Mouse (Mus musculus) erythroblast, embryonic 14.5 days (primary cell): ENCODE results near the gene Cc2d2b. TPM values are rescaled to one million over a fixed set of nuclear protein-coding genes. Genes with fewer than 3 reads are reported as not detected.

Experiments
- H3K27me3 ChIP-seq: 2 replicates; pipeline ENCODE4 v1.6.1; 2012; ENCODE audit warnings: inconsistent platforms; ENCODE audit not compliant: control insufficient read depth
- H3K36me3 ChIP-seq: 2 replicates; pipeline ENCODE4 v1.6.1; 2012; ENCODE audit warnings: mild to moderate bottlenecking, inconsistent platforms; ENCODE audit not compliant: control insufficient read depth
- H3K4me1 ChIP-seq: 2 replicates; pipeline ENCODE4 v1.6.1; 2012; ENCODE audit warnings: inconsistent platforms; ENCODE audit not compliant: control insufficient read depth
- H3K4me3 ChIP-seq: replicated peaks from 2 replicates; pipeline ENCODE3; 2012; ENCODE audit warnings: moderate library complexity, mild to moderate bottlenecking, inconsistent platforms
- H3K9me3 ChIP-seq: 2 replicates; pipeline ENCODE4 v1.6.1; 2012; ENCODE audit warnings: low read length, inconsistent platforms, mixed read lengths; ENCODE audit not compliant: control insufficient read depth
- GATA1 ChIP-seq: IDR thresholded peaks from 2 replicates; pipeline ENCODE4 v1.6.1; 2012; ENCODE audit warnings: low read length, inconsistent platforms, mixed read lengths
- TAL1 ChIP-seq: IDR thresholded peaks from 3 replicates; pipeline ENCODE4 v1.6.1; 2012; ENCODE audit warnings: low read length, inconsistent platforms, mixed read lengths
- polyA plus RNA-seq: library from polyadenylated mRNA; stranded (reverse); fragments of >175 nt; gene quantifications from 2 replicates; pipeline ENCODE4 v1.2.3, GENCODE M21; 2012

Gene Cc2d2b
- polyA plus RNA-seq, 1 experiment = not detected

DNA sequence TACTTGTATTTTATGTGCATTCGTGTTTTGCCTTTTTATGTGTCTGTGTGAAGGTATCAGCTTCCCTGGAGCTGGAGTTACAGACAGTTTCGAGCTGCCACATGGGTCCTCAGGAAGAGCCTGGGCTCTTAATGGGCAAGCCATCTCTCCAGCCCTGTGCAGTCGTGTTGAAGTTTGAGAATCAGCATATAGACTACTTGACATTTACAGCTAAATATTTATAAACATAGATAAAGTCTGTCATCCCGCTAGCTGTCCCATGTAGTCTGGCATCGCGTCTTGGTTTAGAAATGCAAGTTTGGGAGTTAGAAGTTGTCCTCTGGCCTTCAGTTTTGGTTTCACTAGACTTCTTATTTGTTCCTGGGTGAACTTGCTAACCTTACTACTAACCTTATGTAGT, 92.5 kb downstream of the Cc2d2b start:
- H3K4me1 ChIP-seq = no peaks in the 10 kb centered on the region
- no peaks in the 10 kb centered on the region for H3K27me3 ChIP-seq
- peaks cover 76% of the 10 kb centered on the region for H3K36me3 ChIP-seq

GRCm38 (mm10) chr19:40841593-40841992, 93.0 kb downstream of the Cc2d2b start:
- Histone ChIP-seq H3K9me3 (no peaks in the 10 kb centered on the region), H3K36me3 (peaks cover 77% of the 10 kb centered on the region), H3K4me3 (no peak overlapping the region), H3K27me3 (no peaks in the 10 kb centered on the region), H3K4me1 (no peaks in the 10 kb centered on the region)
- TF ChIP-seq TAL1 = no peak

More for the DNA sequence above, 92.5 kb downstream of the Cc2d2b start:
- H3K4me3 ChIP-seq = no peak overlapping the region
- no peaks in the 10 kb centered on the region for H3K9me3 ChIP-seq
- no peak for TF ChIP-seq GATA1
- TF ChIP-seq TAL1 = no peak

GRCm38 (mm10) chr19:40844731-40845130, 96.2 kb downstream of the Cc2d2b start:
- H3K4me1 ChIP-seq = no peaks in the 10 kb centered on the region
- no peak overlapping the region for H3K4me3 ChIP-seq
- no peaks in the 10 kb centered on the region for H3K27me3 ChIP-seq
- no peaks in the 10 kb centered on the region for H3K9me3 ChIP-seq
- peaks cover 71% of the 10 kb centered on the region for H3K36me3 ChIP-seq
- TF ChIP-seq GATA1 (no peak), TAL1 (no peak)

DNA sequence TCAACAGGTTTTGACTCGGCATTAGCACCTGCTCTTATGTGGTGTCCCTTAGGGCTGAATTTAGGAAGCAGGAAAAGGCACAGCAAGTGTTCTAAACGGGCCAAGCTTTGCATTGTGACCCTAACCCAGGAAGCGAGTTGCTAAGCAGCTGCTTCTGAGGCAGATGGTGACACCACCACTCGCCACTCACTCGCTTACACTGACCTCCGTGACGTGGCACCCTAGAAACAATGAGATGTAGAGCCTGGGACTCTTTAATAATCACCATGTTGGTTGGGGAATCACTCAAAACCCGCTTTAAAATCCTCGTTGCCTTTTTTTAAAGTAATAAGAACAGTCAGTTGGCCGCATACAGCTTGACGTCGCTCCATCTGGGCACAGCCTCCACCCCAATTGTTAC, 100.8 kb downstream of the Cc2d2b start:
- no peak for TF ChIP-seq GATA1
- TF ChIP-seq TAL1 = no peak
- Histone ChIP-seq H3K4me3 (no peak overlapping the region), H3K27me3 (peaks cover 2% of the 10 kb centered on the region; the same call in 1 of the 2 replicates), H3K4me1 (no peaks in the 10 kb centered on the region; the same call in 1 of the 2 replicates), H3K36me3 (peaks cover 42% of the 10 kb centered on the region), H3K9me3 (no peaks in the 10 kb centered on the region)

GRCm38 (mm10) chr19:40859555-40859954, 111.0 kb downstream of the Cc2d2b start:
- H3K9me3 ChIP-seq = no peaks in the 10 kb centered on the region
- TF ChIP-seq GATA1 (no peak), TAL1 (no peak)
- no peaks in the 10 kb centered on the region for H3K36me3 ChIP-seq
- H3K4me1 ChIP-seq = peaks cover 2% of the 10 kb centered on the region; the same call in 1 of the 2 replicates
- peaks cover 18% of the 10 kb centered on the region for H3K27me3 ChIP-seq
- no peak overlapping the region for H3K4me3 ChIP-seq

DNA sequence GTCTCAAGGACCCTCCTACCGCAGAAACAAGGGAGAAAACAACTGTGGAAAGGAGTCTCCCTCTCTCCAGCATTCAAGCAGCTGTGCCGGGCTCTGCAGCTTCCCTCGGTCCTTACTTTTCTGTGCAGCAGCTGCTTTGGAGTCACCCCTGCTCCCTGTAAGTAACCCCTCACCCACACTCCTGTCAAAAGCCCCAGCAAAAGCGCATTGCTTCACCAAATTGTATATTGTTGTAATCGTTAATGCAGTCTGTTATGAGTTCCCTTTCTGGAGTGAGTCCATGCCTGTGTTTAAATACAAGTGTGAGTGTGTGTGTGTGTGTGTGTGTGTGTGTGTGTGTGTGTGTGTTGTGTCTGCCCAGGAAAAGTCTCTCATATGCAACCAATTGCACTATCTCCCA, 119.7 kb downstream of the Cc2d2b start:
- no peak for TF ChIP-seq GATA1
- no peak for TF ChIP-seq TAL1
- Histone ChIP-seq H3K4me1 (peaks cover 6% of the 10 kb centered on the region), H3K4me3 (no peak overlapping the region), H3K36me3 (no peaks in the 10 kb centered on the region), H3K9me3 (peaks cover 5% of the 10 kb centered on the region; the same call in 1 of the 2 replicates), H3K27me3 (peaks cover 49% of the 10 kb centered on the region)

DNA sequence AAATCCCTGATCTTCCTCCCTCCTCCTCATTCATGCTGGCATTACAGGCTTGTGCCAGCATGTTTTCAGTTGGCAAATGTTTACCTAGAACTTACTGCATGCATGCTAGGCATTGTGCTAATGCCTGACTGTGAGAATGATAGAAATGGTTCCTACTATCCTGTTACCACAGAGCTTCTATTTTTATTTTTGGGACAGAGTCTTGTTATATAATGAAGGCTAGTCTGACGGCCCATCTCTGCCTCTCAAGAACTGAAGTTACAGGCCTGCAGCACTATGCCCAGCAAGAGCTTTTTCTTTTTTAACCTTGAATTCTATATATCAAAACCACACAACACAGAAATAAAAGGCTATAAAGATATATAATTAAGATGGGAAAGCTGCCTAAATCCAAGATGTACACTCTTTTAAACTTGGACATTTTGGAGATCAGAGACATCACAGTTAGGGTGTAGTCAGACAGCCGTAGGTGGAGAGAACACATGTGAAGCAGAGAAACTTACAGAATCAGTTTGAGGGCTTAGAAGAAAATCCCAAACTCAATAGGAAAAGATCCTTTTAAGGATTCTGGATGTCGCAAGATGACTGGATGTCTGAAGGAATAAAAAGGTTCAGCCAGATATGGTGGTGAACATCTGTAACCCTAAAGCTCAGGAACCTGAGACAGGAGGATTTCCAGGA, 121.0 kb downstream of the Cc2d2b start:
- no peak for TF ChIP-seq TAL1
- no peak for TF ChIP-seq GATA1
- peaks cover 51% of the 10 kb centered on the region for H3K27me3 ChIP-seq
- peaks cover 9% of the 10 kb centered on the region for H3K4me1 ChIP-seq
- H3K36me3 ChIP-seq = no peaks in the 10 kb centered on the region
- H3K4me3 ChIP-seq = no peak overlapping the region
- peaks cover 11% of the 10 kb centered on the region; the same call in 1 of the 2 replicates for H3K9me3 ChIP-seq

GRCm38 (mm10) chr19:40872955-40873665, 124.6 kb downstream of the Cc2d2b start:
- Histone ChIP-seq H3K4me1 (peaks cover 9% of the 10 kb centered on the region), H3K9me3 (peaks cover 12% of the 10 kb centered on the region; the same call in 1 of the 2 replicates), H3K4me3 (peak overlapping the region; percentile 67), H3K27me3 (peaks cover 51% of the 10 kb centered on the region), H3K36me3 (no peaks in the 10 kb centered on the region)
- TF ChIP-seq TAL1 (no peak), GATA1 (no peak)

Other genes starting within 250 kb of the Cc2d2b start
- 2.4 TPM in 2 replicates for gene Sorbs1, start 235.0 kb upstream of the Cc2d2b start, polyA plus RNA-seq
- gene Aldh18a1, start 160.3 kb upstream of the Cc2d2b start, polyA plus RNA-seq = 0.25 and 0.48 TPM in 2 replicates
- gene Tctn3, start 136.5 kb upstream of the Cc2d2b start, polyA plus RNA-seq = 0.27 and 0.49 TPM in 2 replicates
- gene Entpd1, start 136.4 kb upstream of the Cc2d2b start, polyA plus RNA-seq = 0.05 TPM in 2 replicates
- 0.04 and 0.06 TPM in 2 replicates for gene Ccnj, start 82.5 kb downstream of the Cc2d2b start, polyA plus RNA-seq
- 0.02 TPM in 1 of 2 replicates, not detected in the other for gene Zfp518a, start 146.0 kb downstream of the Cc2d2b start, polyA plus RNA-seq
- 0.08 TPM in 1 of 2 replicates, not detected in the other for gene Blnk, start 245.8 kb downstream of the Cc2d2b start, polyA plus RNA-seq